15 mouse cellular contexts compared by ENCODE assay signal in genomic region chr16:72381819-72382218, GRCm38 (mm10).
"Had no signal": no experiment of that assay in that cellular context is flagged by ENCODE, and none has a peak within 500 bp of the region (broad histone marks: within the 10 kb centered on the region; RNA-seq: fewer than 3 reads in every experiment).

No protein-coding gene starts in this region.

- H3K36me3 ChIP-seq: limb, embryonic 13.5 days; liver, embryonic 15.5 days; midbrain, embryonic 15.5 days; neural tube, embryonic 12.5 days; stomach, embryonic 15.5 days had no signal

- ATAC-seq: lung, postnatal 0 days; midbrain, embryonic 15.5 days had no signal

- DNase-seq: kidney, postnatal 10 days; kidney, postnatal 4 days; left cerebral cortex, postnatal 4 days; lung, adult 2 months; lung, postnatal 36 days; right cerebral cortex, postnatal 4 days; spleen, adult 18-20 months; thymus, postnatal 4 days had no signal

- H3K4me2 ChIP-seq: limb, embryonic 13.5 days; liver, embryonic 15.5 days; midbrain, embryonic 15.5 days; neural tube, embryonic 12.5 days; stomach, embryonic 15.5 days had no signal

- H3K27me3 ChIP-seq: limb, embryonic 13.5 days; liver, embryonic 15.5 days; midbrain, embryonic 15.5 days; neural tube, embryonic 12.5 days; stomach, embryonic 15.5 days had no signal

- H3K27ac ChIP-seq: layer of hippocampus, adult 2 months; limb, embryonic 13.5 days; liver, embryonic 15.5 days; midbrain, embryonic 15.5 days; neural tube, embryonic 12.5 days; stomach, embryonic 15.5 days had no signal

- H3K4me1 ChIP-seq: liver, embryonic 15.5 days; midbrain, embryonic 15.5 days; neural tube, embryonic 12.5 days; stomach, embryonic 15.5 days had no signal

- H3K4me3 ChIP-seq: layer of hippocampus, adult 2 months; limb, embryonic 13.5 days; liver, embryonic 15.5 days; midbrain, embryonic 15.5 days; neural tube, embryonic 12.5 days; stomach, embryonic 15.5 days had no signal

- H3K9ac ChIP-seq: limb, embryonic 13.5 days; liver, embryonic 15.5 days; midbrain, embryonic 15.5 days; neural tube, embryonic 12.5 days; stomach, embryonic 15.5 days had no signal

- H3K9me3 ChIP-seq: limb, embryonic 13.5 days; liver, embryonic 15.5 days; midbrain, embryonic 15.5 days; neural tube, embryonic 12.5 days; stomach, embryonic 15.5 days had no signal
